Mouse (Mus musculus): Measurements from ENCODE around the gene Zc3hav1. TPM values are rescaled to one million over a fixed set of nuclear protein-coding genes. Genes with fewer than 3 reads are reported as not detected.
"Not testable (repeated sequence)": the region's sequence is repeated elsewhere in the genome, so short reads cannot be mapped to it uniquely, and the experiment has no call there.

Zc3hav1 gene
- polyA plus RNA-seq, 1 experiment from 2014 or later: 23.4 TPM

- Histone ChIP-seq H3K27me3 (no peaks in the 10 kb centered on the region), H3K4me3 (replicated peaks) (no peak overlapping the region), H3K9me3 (replicated peaks) (no peaks in the 10 kb centered on the region), H3K9ac (no peak overlapping the region), H3K4me2 (peak overlapping the region; percentile 49), H3K36me3 (replicated peaks) (no peaks in the 10 kb centered on the region), H3K4me1 (replicated peaks) (peaks cover 59% of the 10 kb centered on the region), H3K27ac (replicated peaks) (peak overlapping the region; percentile 74)
- peak; percentile 81 for ATAC-seq (ENCODE audit: insufficient read depth)
- 42% methylated on average over 12 of the region's 12 CpGs for WGBS (ENCODE audit: insufficient replicate concordance)
Observed at GRCm38 (mm10) chr6:38359736-38360499, 5.5 kb upstream of the Zc3hav1 start.

- peaks cover 63% of the 10 kb centered on the region for H3K4me1 ChIP-seq (replicated peaks)
- WGBS (ENCODE audit: insufficient replicate concordance): 76% methylated on average over 11 of the region's 11 CpGs
- H3K27ac ChIP-seq (replicated peaks): peak overlapping the region; percentile 73
- not testable (repeated sequence) for H3K36me3 ChIP-seq (replicated peaks); H3K9me3 ChIP-seq (replicated peaks); H3K9ac ChIP-seq; H3K27me3 ChIP-seq; ATAC-seq (ENCODE audit: insufficient read depth); H3K4me2 ChIP-seq; H3K4me3 ChIP-seq (replicated peaks)
Observed at GRCm38 (mm10) chr6:38359044-38359735, 4.8 kb upstream of the Zc3hav1 start.

DNA sequence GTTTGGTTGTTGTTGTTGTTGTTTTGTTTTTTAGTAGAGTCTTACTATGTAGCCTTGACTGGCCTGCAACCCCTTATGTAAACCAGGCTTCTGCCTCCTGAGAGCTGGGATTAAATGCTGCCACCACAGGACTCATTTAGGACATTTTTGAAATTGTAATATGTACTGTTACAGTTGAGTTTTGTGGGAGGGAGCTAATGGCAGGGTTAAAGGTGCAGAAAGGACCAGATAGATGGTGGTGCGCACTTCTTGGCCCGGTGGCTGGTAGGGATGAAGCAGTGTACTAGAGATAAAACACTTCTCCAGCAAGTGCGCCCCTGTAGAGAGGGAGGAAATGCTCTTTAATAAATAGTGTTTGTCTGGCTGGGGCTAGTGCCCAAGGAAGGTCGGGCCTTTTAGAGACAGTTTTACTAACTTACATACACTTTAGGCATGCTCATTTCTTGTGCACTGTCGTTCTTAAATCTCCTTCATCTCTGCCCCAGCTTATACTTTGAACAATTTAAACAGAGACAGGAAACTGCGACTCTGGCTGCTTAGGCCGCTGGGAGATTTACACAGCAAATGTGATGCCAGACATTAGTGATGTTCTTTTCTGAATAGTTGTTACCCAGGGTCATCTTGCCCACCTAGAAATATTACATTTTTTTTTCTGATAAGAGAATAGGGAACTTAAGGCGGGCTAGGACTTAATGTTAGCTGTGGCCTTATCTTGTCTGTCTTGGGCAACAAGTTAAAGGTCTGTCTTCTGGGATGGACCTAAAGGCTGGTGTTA, 4.0 kb upstream of the Zc3hav1 start:
- WGBS (ENCODE audit: insufficient replicate concordance): 31% methylated on average over 8 of the region's 8 CpGs
- no peaks in the 10 kb centered on the region for H3K9me3 ChIP-seq (replicated peaks)
- no peak for ATAC-seq (ENCODE audit: insufficient read depth)
- H3K36me3 ChIP-seq (replicated peaks): no peaks in the 10 kb centered on the region
- peaks cover 62% of the 10 kb centered on the region for H3K4me1 ChIP-seq (replicated peaks)
- H3K27ac ChIP-seq (replicated peaks): peak overlapping the region; percentile 73
- H3K9ac ChIP-seq: no peak overlapping the region
- no peaks in the 10 kb centered on the region for H3K27me3 ChIP-seq
- no peak overlapping the region for H3K4me2 ChIP-seq
- no peak overlapping the region for H3K4me3 ChIP-seq (replicated peaks)

GRCm38 (mm10) chr6:38357603-38358252, 3.3 kb upstream of the Zc3hav1 start:
- no peaks in the 10 kb centered on the region for H3K27me3 ChIP-seq
- no peak overlapping the region for H3K4me2 ChIP-seq
- 45% methylated on average over 5 of the region's 5 CpGs for WGBS (ENCODE audit: insufficient replicate concordance)
- H3K36me3 ChIP-seq (replicated peaks): 0 out of 2 replicates have a peak, but pooled peaks cover under 1% of the 10 kb centered on the region
- H3K27ac ChIP-seq (replicated peaks): peak overlapping the region; percentile 73; the same call in 1 of the 2 replicates
- no peaks in the 10 kb centered on the region for H3K9me3 ChIP-seq (replicated peaks)
- no peak overlapping the region for H3K9ac ChIP-seq
- H3K4me3 ChIP-seq (replicated peaks): no peak overlapping the region
- H3K4me1 ChIP-seq (replicated peaks): peaks cover 60% of the 10 kb centered on the region
- no peak for ATAC-seq (ENCODE audit: insufficient read depth)

GRCm38 (mm10) chr6:38356661-38357433, 2.4 kb upstream of the Zc3hav1 start:
- peaks cover 62% of the 10 kb centered on the region for H3K4me1 ChIP-seq (replicated peaks)
- H3K4me3 ChIP-seq (replicated peaks); H3K4me2 ChIP-seq; H3K9ac ChIP-seq; ATAC-seq (ENCODE audit: insufficient read depth); H3K27me3 ChIP-seq; H3K27ac ChIP-seq (replicated peaks); H3K36me3 ChIP-seq (replicated peaks); H3K9me3 ChIP-seq (replicated peaks): not testable (repeated sequence)
- WGBS (ENCODE audit: insufficient replicate concordance): 79% methylated on average over 15 of the region's 15 CpGs

DNA sequence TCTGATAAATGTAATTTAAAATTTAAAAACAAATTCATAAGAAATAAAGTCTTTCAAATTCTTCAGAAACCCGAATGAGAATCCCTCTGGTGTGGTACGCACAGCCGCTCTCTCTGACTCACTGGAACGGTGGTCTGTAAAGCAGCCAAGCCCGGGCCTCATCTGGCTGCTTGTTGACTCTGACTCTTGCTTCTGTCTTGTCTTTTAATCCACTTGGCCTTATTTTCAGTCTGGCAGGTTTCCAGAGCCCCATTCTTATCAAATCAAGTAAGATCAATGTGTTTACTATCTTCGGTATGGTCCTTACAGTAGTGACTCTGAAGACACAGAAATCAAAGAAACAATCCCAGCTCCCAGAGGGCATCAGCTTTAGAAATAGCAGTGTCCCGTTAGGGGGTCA, 1.5 kb upstream of the Zc3hav1 start:
- Histone ChIP-seq H3K9ac (no peak overlapping the region), H3K9me3 (replicated peaks) (no peaks in the 10 kb centered on the region), H3K36me3 (replicated peaks) (peaks cover 13% of the 10 kb centered on the region), H3K4me3 (replicated peaks) (0 out of 2 replicates have a peak overlapping the region, but pooled peaks have one; percentile 85), H3K4me1 (replicated peaks) (peaks cover 63% of the 10 kb centered on the region), H3K4me2 (peak overlapping the region; percentile 76), H3K27ac (replicated peaks) (peak overlapping the region; percentile 100), H3K27me3 (no peaks in the 10 kb centered on the region)
- WGBS (ENCODE audit: insufficient replicate concordance): 37% methylated on average over 7 of the region's 7 CpGs
- no peak for ATAC-seq (ENCODE audit: insufficient read depth)

- Histone ChIP-seq H3K9ac (peak overlapping the region; percentile 95), H3K4me2 (peak overlapping the region; percentile 76), H3K27me3 (no peaks in the 10 kb centered on the region), H3K36me3 (replicated peaks) (peaks cover 18% of the 10 kb centered on the region), H3K27ac (replicated peaks) (peak overlapping the region; percentile 100), H3K4me3 (replicated peaks) (peak overlapping the region; percentile 85), H3K9me3 (replicated peaks) (no peaks in the 10 kb centered on the region), H3K4me1 (replicated peaks) (peaks cover 63% of the 10 kb centered on the region)
- ATAC-seq (ENCODE audit: insufficient read depth): no peak
- WGBS (ENCODE audit: insufficient replicate concordance): 11% methylated on average over 8 of the region's 8 CpGs
Observed at GRCm38 (mm10) chr6:38355354-38355823, 986 bp upstream of the Zc3hav1 start.

GRCm38 (mm10) chr6:38354723-38355353, 435 bp upstream of the Zc3hav1 start:
- H3K4me2 ChIP-seq: peak overlapping the region; percentile 76
- H3K27me3 ChIP-seq: no peaks in the 10 kb centered on the region
- peak; percentile 53 for ATAC-seq (ENCODE audit: insufficient read depth)
- H3K4me1 ChIP-seq (replicated peaks): peaks cover 63% of the 10 kb centered on the region
- 4% methylated on average over 20 of the region's 20 CpGs for WGBS (ENCODE audit: insufficient replicate concordance)
- H3K27ac ChIP-seq (replicated peaks): peak overlapping the region; percentile 100
- peaks cover 23% of the 10 kb centered on the region for H3K36me3 ChIP-seq (replicated peaks)
- no peaks in the 10 kb centered on the region for H3K9me3 ChIP-seq (replicated peaks)
- peak overlapping the region; percentile 85 for H3K4me3 ChIP-seq (replicated peaks)
- peak overlapping the region; percentile 95 for H3K9ac ChIP-seq

DNA sequence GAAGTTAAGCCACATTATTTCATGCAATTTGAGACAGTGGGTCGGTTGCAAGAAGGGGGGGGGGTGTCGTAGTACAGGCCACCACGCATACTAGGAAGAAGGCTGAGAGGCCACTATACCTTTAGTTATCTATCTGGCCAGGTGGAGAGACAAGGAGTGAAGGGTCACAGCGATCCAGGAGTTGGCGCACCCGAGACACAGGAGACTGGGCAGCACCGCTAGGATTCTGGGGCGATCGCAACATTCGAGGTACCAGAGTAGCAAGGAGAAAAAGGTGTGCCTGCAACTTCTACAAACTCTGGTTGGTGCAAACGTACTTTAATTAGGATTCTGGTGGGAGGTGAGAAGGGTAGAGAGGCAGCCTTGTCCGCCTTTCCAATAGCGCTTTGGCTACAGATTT, 1.2 kb downstream of the Zc3hav1 start:
- Histone ChIP-seq H3K27ac (replicated peaks) (peak overlapping the region; percentile 100), H3K4me2 (peak overlapping the region; percentile 76), H3K27me3 (no peaks in the 10 kb centered on the region), H3K4me3 (replicated peaks) (peak overlapping the region; percentile 85), H3K9me3 (replicated peaks) (no peaks in the 10 kb centered on the region), H3K4me1 (replicated peaks) (peaks cover 69% of the 10 kb centered on the region), H3K36me3 (replicated peaks) (peaks cover 37% of the 10 kb centered on the region), H3K9ac (peak overlapping the region; percentile 95)
- WGBS (ENCODE audit: insufficient replicate concordance): 5% methylated on average over 13 of the region's 13 CpGs
- ATAC-seq (ENCODE audit: insufficient read depth): no peak

DNA sequence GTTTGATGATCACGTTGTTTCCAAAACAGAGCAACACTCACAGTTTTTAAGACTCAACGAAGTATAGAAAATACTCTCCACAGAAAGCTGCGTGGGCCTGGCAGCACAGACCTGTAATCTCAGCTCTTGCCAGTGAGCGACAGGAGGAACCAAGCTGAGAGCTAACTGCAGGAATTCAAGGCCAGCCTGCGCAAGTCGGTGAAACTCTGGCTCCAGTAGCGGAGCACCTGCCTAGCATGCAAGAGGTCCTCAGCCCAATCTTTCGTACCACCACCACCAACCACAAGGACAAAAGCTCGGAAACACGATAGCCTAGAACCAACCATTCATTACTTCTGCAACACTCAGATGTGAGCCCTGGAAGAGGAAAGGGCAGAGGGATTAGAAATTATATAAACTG, 2.0 kb downstream of the Zc3hav1 start:
- no peaks in the 10 kb centered on the region for H3K27me3 ChIP-seq
- H3K9ac ChIP-seq: peak overlapping the region; percentile 95
- WGBS (ENCODE audit: insufficient replicate concordance): 3% methylated on average over 10 of the region's 10 CpGs
- peak overlapping the region; percentile 76 for H3K4me2 ChIP-seq
- no peak for ATAC-seq (ENCODE audit: insufficient read depth)
- H3K4me1 ChIP-seq (replicated peaks): peaks cover 70% of the 10 kb centered on the region
- H3K36me3 ChIP-seq (replicated peaks): peaks cover 43% of the 10 kb centered on the region
- H3K4me3 ChIP-seq (replicated peaks): peak overlapping the region; percentile 85
- peak overlapping the region; percentile 100 for H3K27ac ChIP-seq (replicated peaks)
- H3K9me3 ChIP-seq (replicated peaks): no peaks in the 10 kb centered on the region
